Comparison of ENCODE assay signal across 20 mouse cellular contexts in genomic region chr17:10481081-10481480, GRCm38 (mm10).
A peak's percentile ranks its signal among the peaks of the same experiment; 100 is the strongest.
DNase-seq lines count a peak whose midpoint lies in the region; ATAC-seq and TF ChIP-seq lines count a peak whose summit lies in the region.
"Had no signal": no experiment of that assay in that cellular context is flagged by ENCODE, and none has a peak within 500 bp of the region (broad histone marks: within the 10 kb centered on the region; RNA-seq: fewer than 3 reads in every experiment).

No protein-coding gene starts in this region.

- TF ChIP-seq CTCF in midbrain, postnatal 0 days (IDR thresholded peaks at IDR 0.05), result no peak

- H3K4me2 ChIP-seq in heart, embryonic 11.5 days, result no peak overlapping the region
- H3K4me2 ChIP-seq in midbrain, embryonic 11.5 days, result no peak overlapping the region
- no peak overlapping the region for H3K4me2 ChIP-seq in midbrain, postnatal 0 days (ENCODE audit: low read depth, low read length, poor library complexity, severe bottlenecking)
- H3K4me2 ChIP-seq: embryonic facial prominence, embryonic 12.5 days; embryonic facial prominence, embryonic 15.5 days; forebrain, embryonic 12.5 days; hindbrain, embryonic 12.5 days; hindbrain, embryonic 15.5 days had no signal

- 64% methylated on average over 1 of the region's 1 CpGs for WGBS in heart, embryonic 10.5 days
- 70% methylated on average over 1 of the region's 1 CpGs for WGBS in heart, embryonic 11.5 days (ENCODE audit: insufficient replicate concordance)
- WGBS in midbrain, embryonic 11.5 days, result 87% methylated on average over 1 of the region's 1 CpGs
- 89% methylated on average over 1 of the region's 1 CpGs for WGBS in midbrain, postnatal 0 days

- DNase-seq in heart, embryonic 10.5 days (ENCODE audit: low spot score), result no peak
- peak; percentile 65 for DNase-seq in midbrain, embryonic 11.5 days (ENCODE audit: low spot score, missing footprints)
- DNase-seq in midbrain, postnatal 0 days (ENCODE audit: low spot score), result no peak
- peak; percentile 29 for DNase-seq in telencephalon, adult 2 months (ENCODE audit: low read depth, low spot score)
- no peak for DNase-seq in adrenal gland, adult 18-20 months (ENCODE audit: low spot score in 2 of 2)
- DNase-seq: adrenal gland, adult 8-10 months; adrenal gland, postnatal 25 days; cerebellum, adult 18-20 months; cerebellum, adult 9-10 months; cerebellum, postnatal 14 days; gastrocnemius, postnatal 10 days; gastrocnemius, postnatal 36 days had no signal

- no peak overlapping the region for H3K4me3 ChIP-seq in heart, embryonic 10.5 days
- no peak overlapping the region for H3K4me3 ChIP-seq in heart, embryonic 11.5 days (ENCODE audit: low read depth, low read length)
- no peak overlapping the region for H3K4me3 ChIP-seq in midbrain, embryonic 11.5 days (ENCODE audit: low read depth, low read length)
- H3K4me3 ChIP-seq in midbrain, postnatal 0 days (ENCODE audit: low read depth, low read length), result no peak overlapping the region
- H3K4me3 ChIP-seq: embryonic facial prominence, embryonic 12.5 days; embryonic facial prominence, embryonic 15.5 days; forebrain, embryonic 12.5 days; hindbrain, embryonic 12.5 days; hindbrain, embryonic 15.5 days had no signal

- H3K36me3 ChIP-seq in heart, embryonic 10.5 days, result no peaks in the 10 kb centered on the region
- no peaks in the 10 kb centered on the region for H3K36me3 ChIP-seq in heart, embryonic 11.5 days (ENCODE audit: control insufficient read depth, insufficient read depth, low read length)
- no peaks in the 10 kb centered on the region for H3K36me3 ChIP-seq in midbrain, embryonic 11.5 days (ENCODE audit: control insufficient read depth, insufficient read depth, low read length)
- no peaks in the 10 kb centered on the region for H3K36me3 ChIP-seq in midbrain, postnatal 0 days (ENCODE audit: insufficient read depth, low read length)
- H3K36me3 ChIP-seq: embryonic facial prominence, embryonic 12.5 days; embryonic facial prominence, embryonic 15.5 days; forebrain, embryonic 12.5 days; hindbrain, embryonic 12.5 days; hindbrain, embryonic 15.5 days had no signal

- peak overlapping the region; percentile 86 for H3K27ac ChIP-seq in heart, embryonic 10.5 days
- no peak overlapping the region for H3K27ac ChIP-seq in heart, embryonic 11.5 days (ENCODE audit: low read depth, low read length)
- H3K27ac ChIP-seq in midbrain, embryonic 11.5 days (ENCODE audit: low read depth, low read length), result no peak overlapping the region
- H3K27ac ChIP-seq in midbrain, postnatal 0 days (ENCODE audit: low read depth, low read length), result no peak overlapping the region
- H3K27ac ChIP-seq: embryonic facial prominence, embryonic 12.5 days; embryonic facial prominence, embryonic 15.5 days; forebrain, embryonic 12.5 days; hindbrain, embryonic 12.5 days; hindbrain, embryonic 15.5 days had no signal

- H3K27me3 ChIP-seq in heart, embryonic 10.5 days (ENCODE audit: insufficient read depth, poor library complexity, severe bottlenecking), result no peaks in the 10 kb centered on the region
- H3K27me3 ChIP-seq in heart, embryonic 11.5 days (ENCODE audit: control insufficient read depth, insufficient read depth, low read length), result no peaks in the 10 kb centered on the region
- H3K27me3 ChIP-seq in midbrain, embryonic 11.5 days (ENCODE audit: control insufficient read depth, insufficient read depth, low read length), result no peaks in the 10 kb centered on the region
- no peaks in the 10 kb centered on the region for H3K27me3 ChIP-seq in midbrain, postnatal 0 days (ENCODE audit: insufficient read depth, low read length)
- H3K27me3 ChIP-seq: embryonic facial prominence, embryonic 12.5 days; embryonic facial prominence, embryonic 15.5 days; forebrain, embryonic 12.5 days; hindbrain, embryonic 12.5 days; hindbrain, embryonic 15.5 days had no signal

- H3K9ac ChIP-seq in heart, embryonic 11.5 days (ENCODE audit: low read depth, low read length), result no peak overlapping the region
- H3K9ac ChIP-seq in midbrain, embryonic 11.5 days (ENCODE audit: low read length), result no peak overlapping the region
- H3K9ac ChIP-seq in midbrain, postnatal 0 days (replicated peaks; ENCODE audit: low read length, poor library complexity, severe bottlenecking), result no peak overlapping the region
- H3K9ac ChIP-seq: embryonic facial prominence, embryonic 12.5 days; embryonic facial prominence, embryonic 15.5 days; forebrain, embryonic 12.5 days; hindbrain, embryonic 12.5 days; hindbrain, embryonic 15.5 days had no signal

- no peak for ATAC-seq in heart, embryonic 11.5 days (replicated peaks; ENCODE audit: insufficient number of reproducible peaks, low FRiP score, low TSS enrichment)
- ATAC-seq in midbrain, embryonic 11.5 days (ENCODE audit: low FRiP score), result no peak
- no peak for ATAC-seq in midbrain, postnatal 0 days (ENCODE audit: low FRiP score)
- ATAC-seq: CD4-positive, CD25-positive, alpha-beta regulatory T cell, adult 4 months; forebrain, embryonic 16.5 days had no signal

- H3K9me3 ChIP-seq in heart, embryonic 10.5 days, result no peaks in the 10 kb centered on the region
- H3K9me3 ChIP-seq in heart, embryonic 11.5 days (replicated peaks; ENCODE audit: control insufficient read depth, low read length), result no peaks in the 10 kb centered on the region
- H3K9me3 ChIP-seq in midbrain, embryonic 11.5 days (ENCODE audit: control insufficient read depth, low read length), result no peaks in the 10 kb centered on the region
- H3K9me3 ChIP-seq in midbrain, postnatal 0 days (ENCODE audit: low read length), result no peaks in the 10 kb centered on the region
- H3K9me3 ChIP-seq: embryonic facial prominence, embryonic 12.5 days; embryonic facial prominence, embryonic 15.5 days; forebrain, embryonic 12.5 days; hindbrain, embryonic 12.5 days; hindbrain, embryonic 15.5 days had no signal

- H3K4me1 ChIP-seq in heart, embryonic 10.5 days, result peaks cover 44% of the 10 kb centered on the region
- H3K4me1 ChIP-seq in heart, embryonic 11.5 days (ENCODE audit: control insufficient read depth, insufficient read depth, low read length), result peaks cover 13% of the 10 kb centered on the region
- H3K4me1 ChIP-seq in midbrain, embryonic 11.5 days (ENCODE audit: control insufficient read depth, insufficient read depth, low read length), result no peaks in the 10 kb centered on the region
- H3K4me1 ChIP-seq in midbrain, postnatal 0 days (ENCODE audit: insufficient read depth, low read length), result no peaks in the 10 kb centered on the region

Comparison
In these comparisons a context has a peak if more than half of its experiments do, and no peak if none do; other contexts are left out.
1. DNase-seq: peak in midbrain, embryonic 11.5 days (single experiment) and telencephalon, adult 2 months (single experiment); none in heart, embryonic 10.5 days (single experiment), midbrain, postnatal 0 days (single experiment) and adrenal gland, adult 18-20 months (0 of 2).